Mouse (Mus musculus) lung, postnatal 0 days (tissue): ENCODE measurements around the gene Nelfe. TPM values are rescaled to one million over a fixed set of nuclear protein-coding genes. Genes with fewer than 3 reads are reported as not detected.
A peak's percentile ranks its signal among the peaks of the same experiment; 100 is the strongest.

Experiments
- ATAC-seq: fragments of 200-750 bp; cut with Nextera tagmentation; 2 replicates; pipeline ENCODE4 v1.8.0; 2017; ENCODE audit warnings: moderate library complexity
- DNase-seq: peaks from one replicate; pipeline ENCODE4 v3.0.0-alpha.2; 2016; ENCODE audit warnings: low spot score
- H3K27ac ChIP-seq: fragments of 300-500 bp; sonication (generic); 2 replicates; pipeline ENCODE4 v1.5.1; 2014; ENCODE audit warnings: antibody characterized with exemption, mild to moderate bottlenecking, low read length, mixed read lengths
- H3K27me3 ChIP-seq: fragments of 300-500 bp; sonication (generic); replicated peaks from 2 replicates; pipeline ENCODE4 v1.6.1; 2014; ENCODE audit warnings: low read length, mixed read lengths; ENCODE audit not compliant: insufficient read depth
- H3K36me3 ChIP-seq: fragments of 300-500 bp; sonication (generic); 2 replicates; pipeline ENCODE4 v1.6.1; 2014; ENCODE audit warnings: low read length, mixed read lengths; ENCODE audit not compliant: insufficient read depth
- H3K4me1 ChIP-seq: fragments of 300-500 bp; sonication (generic); 2 replicates; pipeline ENCODE4 v1.6.1; 2014; ENCODE audit warnings: antibody characterized with exemption, low read depth, low read length, mixed read lengths; ENCODE audit not compliant: insufficient read depth
- H3K4me2 ChIP-seq: fragments of 300-500 bp; sonication (generic); replicated peaks from 2 replicates; pipeline ENCODE4 v1.6.1; 2014; ENCODE audit warnings: low read depth, mild to moderate bottlenecking, low read length, moderate library complexity, mixed read lengths
- H3K4me3 ChIP-seq: fragments of 300-500 bp; sonication (generic); 2 replicates; pipeline ENCODE4 v1.5.1; 2014; ENCODE audit warnings: low read depth, low read length
- H3K9ac ChIP-seq: fragments of 300-500 bp; sonication (generic); replicated peaks from 2 replicates; pipeline ENCODE4 v1.6.1; 2014; ENCODE audit warnings: low read depth, mild to moderate bottlenecking
- H3K9me3 ChIP-seq: fragments of 300-500 bp; sonication (generic); 2 replicates; pipeline ENCODE4 v1.6.1; 2016; ENCODE audit warnings: low read length, mixed read lengths
- CTCF ChIP-seq: IDR thresholded peaks from 2 replicates; pipeline ENCODE4 v1.5.1; 2016; ENCODE audit warnings: antibody characterized with exemption, mild to moderate bottlenecking
- EP300 ChIP-seq: IDR thresholded peaks from 2 replicates; pipeline ENCODE4 v1.6.1; 2016; ENCODE audit warnings: antibody characterized with exemption, mild to moderate bottlenecking, control low read depth
- WGBS: fragments of 180-500 bp; shearing (Covaris S2); extraction: QIAGEN DNeasy Blood & Tissue Kit; methylation state at CpG from one replicate; pipeline ENCODE4 v1.1.7; 2014; 5-methylcytosine and 5-hydroxymethylcytosine counted together
- polyA plus RNA-seq: library from polyadenylated mRNA; unstranded; fragments of >200 nt; fragmentation: Nextera tagmentation; extraction: Ambion mirVana; gene quantifications from 2 replicates; pipeline ENCODE4 v1.2.1, GENCODE M21; 2015

Nelfe gene
- polyA plus RNA-seq, 1 experiment from 2014 or later, result 45.0 TPM

- TF ChIP-seq CTCF, result no peak
- TF ChIP-seq EP300, result no peak
- Histone ChIP-seq H3K27ac (no peak overlapping the region), H3K9me3 (no peaks in the 10 kb centered on the region), H3K4me3 (no peak overlapping the region), H3K27me3 (no peaks in the 10 kb centered on the region), H3K4me2 (no peak overlapping the region), H3K9ac (no peak overlapping the region), H3K36me3 (peaks cover 25% of the 10 kb centered on the region), H3K4me1 (peaks cover 7% of the 10 kb centered on the region)
- no peak for ATAC-seq
- 86% methylated on average over 6 of the region's 6 CpGs for WGBS
- no peak for DNase-seq
These were observed 3.0 kb upstream of the Nelfe start for GRCm38 (mm10) chr17:34847192-34847591.

DNA sequence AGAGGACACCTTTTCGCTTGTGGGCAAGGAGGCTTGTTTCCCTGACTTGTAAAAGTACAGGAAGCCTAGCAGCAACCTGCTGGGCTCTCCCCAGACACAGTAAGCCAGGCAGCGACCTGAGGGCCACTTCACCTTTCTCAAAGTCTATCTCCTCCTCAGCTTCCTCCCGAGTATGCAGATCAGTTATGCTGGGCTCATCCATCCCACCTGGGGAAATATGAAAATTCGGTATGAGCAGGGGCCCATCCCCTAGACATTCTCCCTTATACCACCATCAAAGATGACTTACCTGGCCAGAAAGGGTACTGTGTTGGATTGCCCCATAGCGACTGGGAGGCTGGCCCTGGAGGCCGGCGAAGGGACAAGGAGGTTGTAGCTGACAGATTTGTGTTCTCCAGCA, 2.6 kb upstream of the Nelfe start:
- H3K4me3 ChIP-seq, result no peak overlapping the region
- TF ChIP-seq EP300 (no peak), CTCF (no peak)
- H3K36me3 ChIP-seq, result peaks cover 25% of the 10 kb centered on the region
- H3K4me1 ChIP-seq, result peaks cover 7% of the 10 kb centered on the region
- H3K27ac ChIP-seq, result no peak overlapping the region
- WGBS, result 94% methylated on average over 7 of the region's 7 CpGs
- ATAC-seq (no peak), DNase-seq (no peak)
- H3K27me3 ChIP-seq, result no peaks in the 10 kb centered on the region
- no peak overlapping the region for H3K4me2 ChIP-seq
- no peak overlapping the region for H3K9ac ChIP-seq
- H3K9me3 ChIP-seq, result no peaks in the 10 kb centered on the region

GRCm38 (mm10) chr17:34850517-34851125, 430 bp downstream of the Nelfe start:
- under 1% methylated on average over 25 of the region's 25 CpGs for WGBS
- Histone ChIP-seq H3K4me1 (peaks cover 7% of the 10 kb centered on the region), H3K27me3 (no peaks in the 10 kb centered on the region), H3K4me3 (peak overlapping the region; percentile 86), H3K4me2 (peak overlapping the region; percentile 99), H3K9me3 (no peaks in the 10 kb centered on the region), H3K36me3 (peaks cover 35% of the 10 kb centered on the region), H3K27ac (peak overlapping the region; percentile 59; the same call in 1 of the 2 replicates), H3K9ac (peak overlapping the region; percentile 75)
- TF ChIP-seq EP300 (no peak), CTCF (no peak)
- no peak for DNase-seq
- ATAC-seq, result peak; percentile 13

- H3K4me2 ChIP-seq, result no peak overlapping the region
- WGBS, result 66% methylated on average over 8 of the region's 8 CpGs
- TF ChIP-seq CTCF (no peak), EP300 (no peak)
- H3K9me3 ChIP-seq, result no peaks in the 10 kb centered on the region
- H3K36me3 ChIP-seq, result 0 out of 2 replicates have a peak, but pooled peaks cover 14% of the 10 kb centered on the region
- H3K27ac ChIP-seq, result no peak overlapping the region
- H3K9ac ChIP-seq, result no peak overlapping the region
- peaks cover 7% of the 10 kb centered on the region for H3K4me1 ChIP-seq
- H3K4me3 ChIP-seq, result no peak overlapping the region
- no peak for ATAC-seq
- no peak for DNase-seq
- H3K27me3 ChIP-seq, result no peaks in the 10 kb centered on the region
These were observed 3.3 kb downstream of the Nelfe start for GRCm38 (mm10) chr17:34853511-34853910.

DNA sequence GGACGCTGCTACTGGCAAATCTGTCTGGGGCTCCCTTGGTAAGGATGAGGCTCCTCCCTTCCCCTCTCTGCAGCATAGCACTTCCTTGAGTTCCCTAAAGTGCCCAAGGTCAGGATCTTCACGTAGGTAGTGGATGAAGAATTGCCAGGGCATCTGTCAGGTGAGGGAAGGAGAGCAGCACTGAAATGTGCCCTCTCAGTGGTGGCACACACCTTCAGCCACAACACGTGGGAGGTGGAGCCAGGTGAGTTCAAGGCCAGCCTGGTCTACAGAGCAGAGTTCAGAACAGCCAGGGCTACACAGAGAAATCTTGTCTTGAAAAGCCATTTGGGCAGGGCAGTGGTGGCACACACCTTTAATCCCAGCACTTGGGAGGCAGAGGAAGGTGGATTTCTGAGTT, 4.6 kb downstream of the Nelfe start:
- ATAC-seq (no peak), DNase-seq (no peak)
- Histone ChIP-seq H3K4me3 (no peak overlapping the region), H3K4me2 (no peak overlapping the region), H3K27me3 (no peaks in the 10 kb centered on the region), H3K27ac (no peak overlapping the region), H3K9ac (no peak overlapping the region), H3K4me1 (peaks cover 7% of the 10 kb centered on the region), H3K36me3 (0 out of 2 replicates have a peak, but pooled peaks cover 14% of the 10 kb centered on the region), H3K9me3 (no peaks in the 10 kb centered on the region)
- 72% methylated on average over 3 of the region's 3 CpGs for WGBS
- no peak for TF ChIP-seq CTCF
- TF ChIP-seq EP300, result no peak

DNA sequence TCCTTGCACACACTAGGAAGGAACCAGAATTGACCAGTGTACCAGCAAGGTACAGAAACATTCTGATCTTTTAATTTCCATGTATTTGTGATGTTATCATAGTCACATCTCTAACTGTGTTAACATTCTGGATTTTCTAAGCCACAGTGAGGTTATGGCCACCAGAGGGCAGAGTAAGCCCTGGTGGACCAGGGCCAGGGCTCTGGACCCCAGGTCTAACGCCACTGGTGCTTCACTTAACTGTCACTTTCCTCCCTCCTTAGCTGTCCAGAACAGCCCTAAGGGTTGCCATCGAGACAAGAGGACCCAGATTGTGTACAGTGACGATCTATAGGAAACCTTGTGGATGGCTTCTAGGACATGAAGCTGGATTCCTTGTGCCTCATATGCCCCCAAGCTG, 5.6 kb downstream of the Nelfe start:
- H3K4me1 ChIP-seq, result peaks cover 4% of the 10 kb centered on the region
- no peaks in the 10 kb centered on the region for H3K27me3 ChIP-seq
- no peak overlapping the region for H3K4me3 ChIP-seq
- peak; percentile 71 for DNase-seq
- no peak overlapping the region for H3K9ac ChIP-seq
- no peak overlapping the region for H3K27ac ChIP-seq
- ATAC-seq, result peak; percentile 59; the same call in 1 of the 2 replicates
- no peak overlapping the region for H3K4me2 ChIP-seq
- WGBS, result 24% methylated on average over 3 of the region's 3 CpGs
- peak; percentile 87 for TF ChIP-seq CTCF
- TF ChIP-seq EP300, result no peak
- H3K36me3 ChIP-seq, result 0 out of 2 replicates have a peak, but pooled peaks cover 14% of the 10 kb centered on the region
- no peaks in the 10 kb centered on the region for H3K9me3 ChIP-seq

- Histone ChIP-seq H3K9ac (no peak overlapping the region), H3K27me3 (no peaks in the 10 kb centered on the region), H3K4me2 (no peak overlapping the region), H3K4me3 (no peak overlapping the region), H3K4me1 (no peaks in the 10 kb centered on the region), H3K36me3 (0 out of 2 replicates have a peak, but pooled peaks cover 12% of the 10 kb centered on the region), H3K27ac (no peak overlapping the region), H3K9me3 (no peaks in the 10 kb centered on the region)
- TF ChIP-seq EP300, result no peak
- no peak for TF ChIP-seq CTCF
- no peak for DNase-seq
- no peak for ATAC-seq
- WGBS, result 77% methylated on average over 4 of the region's 4 CpGs
These were observed 8.5 kb downstream of the Nelfe start for GRCm38 (mm10) chr17:34858670-34859069.
